ENCODE assay signal across 10 mouse cellular contexts in genomic region chr7:64889919-64890318, GRCm38 (mm10). TPM values are rescaled to one million over a fixed set of nuclear protein-coding genes. Genes with fewer than 3 reads are reported as not detected.
DNase-seq lines count a peak whose midpoint lies in the region; ATAC-seq and TF ChIP-seq lines count a peak whose summit lies in the region.
"Had no signal": no experiment of that assay in that cellular context is flagged by ENCODE, and none has a peak within 500 bp of the region (broad histone marks: within the 10 kb centered on the region; RNA-seq: fewer than 3 reads in every experiment).

No protein-coding gene starts in this region.

- TF ChIP-seq CTCF in gastrocnemius, adult 2 months (IDR thresholded peaks at IDR 0.05), result no peak

- no peaks in the 10 kb centered on the region for H3K4me1 ChIP-seq in kidney, embryonic 15.5 days
- no peaks in the 10 kb centered on the region for H3K4me1 ChIP-seq in lung, embryonic 16.5 days (replicated peaks; ENCODE audit: control insufficient read depth, insufficient read depth, low read length)
- no peaks in the 10 kb centered on the region for H3K4me1 ChIP-seq in midbrain, embryonic 10.5 days

- ATAC-seq in kidney, embryonic 15.5 days (replicated peaks; ENCODE audit: low FRiP score), result no peak
- peak; percentile 75 for ATAC-seq in lung, embryonic 16.5 days (ENCODE audit: low read depth)
- no peak for ATAC-seq in megakaryocyte progenitor cell, adult 5-6 weeks (replicated peaks; ENCODE audit: poor library complexity)

- DNase-seq in kidney, postnatal 14 days, result peak; percentile 15
- peak; percentile 81 for DNase-seq in adrenal gland, postnatal 14 days
- DNase-seq in gastrocnemius, adult 2 months, result peak; percentile 72
- DNase-seq in midbrain, embryonic 10.5 days (ENCODE audit: low spot score), result no peak
- DNase-seq in left cerebral cortex, postnatal 36 days (ENCODE audit: low spot score in 2 of 2), result no peak
- DNase-seq: thymus, adult 18-20 months had no signal

- no peaks in the 10 kb centered on the region for H3K36me3 ChIP-seq in kidney, embryonic 15.5 days
- no peaks in the 10 kb centered on the region for H3K36me3 ChIP-seq in lung, embryonic 16.5 days (ENCODE audit: control insufficient read depth, insufficient read depth, low read length)
- no peaks in the 10 kb centered on the region for H3K36me3 ChIP-seq in midbrain, embryonic 10.5 days

- no peaks in the 10 kb centered on the region for H3K27me3 ChIP-seq in kidney, embryonic 15.5 days
- H3K27me3 ChIP-seq in lung, embryonic 16.5 days (ENCODE audit: control insufficient read depth, insufficient read depth, low read depth, low read length), result no peaks in the 10 kb centered on the region
- H3K27me3 ChIP-seq in midbrain, embryonic 10.5 days (ENCODE audit: low read depth, poor library complexity, severe bottlenecking), result no peaks in the 10 kb centered on the region

- 85% methylated on average over 9 of the region's 9 CpGs for WGBS in kidney, embryonic 15.5 days
- 53% methylated on average over 9 of the region's 9 CpGs for WGBS in lung, embryonic 16.5 days
- 93% methylated on average over 9 of the region's 9 CpGs for WGBS in midbrain, embryonic 10.5 days

- H3K9ac ChIP-seq in kidney, embryonic 15.5 days, result no peak overlapping the region
- no peak overlapping the region for H3K9ac ChIP-seq in lung, embryonic 16.5 days (ENCODE audit: low read length)

- H3K4me2 ChIP-seq in kidney, embryonic 15.5 days, result no peak overlapping the region
- no peak overlapping the region for H3K4me2 ChIP-seq in lung, embryonic 16.5 days (ENCODE audit: low read depth, low read length)

- intact Hi-C loops in gastrocnemius, adult 2 months (cut with DNase I), result no loop called here
- intact Hi-C loops in left cerebral cortex, postnatal 36 days (cut with DNase I), result no loop called here

- H3K4me3 ChIP-seq in kidney, embryonic 15.5 days (replicated peaks), result no peak overlapping the region
- H3K4me3 ChIP-seq in gastrocnemius, adult 2 months, result no peak overlapping the region
- H3K4me3 ChIP-seq in lung, embryonic 16.5 days (ENCODE audit: low read length), result no peak overlapping the region
- H3K4me3 ChIP-seq in midbrain, embryonic 10.5 days, result no peak overlapping the region
- H3K4me3 ChIP-seq: erythroblast, embryonic 14.5 days had no signal

- no peak overlapping the region for H3K27ac ChIP-seq in kidney, embryonic 15.5 days
- H3K27ac ChIP-seq in gastrocnemius, adult 2 months, result no peak overlapping the region
- no peak overlapping the region for H3K27ac ChIP-seq in lung, embryonic 16.5 days (ENCODE audit: low read length)
- H3K27ac ChIP-seq in midbrain, embryonic 10.5 days (replicated peaks), result no peak overlapping the region

- no peaks in the 10 kb centered on the region for H3K9me3 ChIP-seq in kidney, embryonic 15.5 days (replicated peaks)
- no peaks in the 10 kb centered on the region for H3K9me3 ChIP-seq in lung, embryonic 16.5 days (ENCODE audit: control insufficient read depth, low read length)
- H3K9me3 ChIP-seq in midbrain, embryonic 10.5 days (replicated peaks), result no peaks in the 10 kb centered on the region

RNA-seq across cellular contexts. Expression of gene Nsmce3, which starts 17.1 kb away (rescaled TPM):
- 10.5 and 10.8 TPM in 2 replicates for polyA plus RNA-seq in kidney, embryonic 15.5 days (2015; fragmentation: Nextera tagmentation; extraction: Ambion mirVana)
- total RNA-seq in adrenal gland, postnatal 14 days (2021), result 7.6 and 7.7 TPM in 2 replicates
- 1 to 10 TPM; 2.2 to 2.7 TPM for total RNA-seq in gastrocnemius, adult 2 months (2021)
- 9.1 and 10.4 TPM in 2 replicates for polyA plus RNA-seq in lung, embryonic 16.5 days (2015; fragmentation: Nextera tagmentation; extraction: Ambion mirVana)
- total RNA-seq in megakaryocyte progenitor cell, adult 5-6 weeks (2015), result 5.3 and 6.0 TPM in 2 replicates
- 5.5 and 5.8 TPM in 2 replicates for total RNA-seq in megakaryocyte progenitor cell, adult 5-6 weeks (2017)
- 11.6 and 12.5 TPM in 2 replicates for polyA plus RNA-seq in midbrain, embryonic 10.5 days (2016; fragmentation: Nextera tagmentation; extraction: Ambion mirVana)
- 10 to 100 TPM; 11.8 to 13.5 TPM for total RNA-seq in left cerebral cortex, postnatal 36 days (2021)

Comparison
In these comparisons a context has a peak if more than half of its experiments do, and no peak if none do; other contexts are left out.
1. DNase-seq: peak in kidney, postnatal 14 days (single experiment), adrenal gland, postnatal 14 days (single experiment) and gastrocnemius, adult 2 months (single experiment); none in midbrain, embryonic 10.5 days (single experiment) and left cerebral cortex, postnatal 36 days (0 of 2).